ENCODE assay signal across 9 mouse cellular contexts in genomic region chr4:111907926-111908325, GRCm38 (mm10). TPM values are rescaled to one million over a fixed set of nuclear protein-coding genes. Genes with fewer than 3 reads are reported as not detected.
DNase-seq lines count a peak whose midpoint lies in the region; ATAC-seq and TF ChIP-seq lines count a peak whose summit lies in the region.
"Had no signal": no experiment of that assay in that cellular context is flagged by ENCODE, and none has a peak within 500 bp of the region (broad histone marks: within the 10 kb centered on the region; RNA-seq: fewer than 3 reads in every experiment).

No protein-coding gene starts in this region.

- H3K27ac ChIP-seq in kidney, adult 2 months (ENCODE audit: insufficient read depth, low read depth, low read length), result no peak overlapping the region

- WGBS in kidney, adult 2 months, result 33% methylated on average over 2 of the region's 2 CpGs

- H3K36me3 ChIP-seq in kidney, adult 2 months (ENCODE audit: control insufficient read depth, insufficient read depth, low read length), result no peaks in the 10 kb centered on the region
- no peaks in the 10 kb centered on the region for H3K36me3 ChIP-seq in E14TG2a.4 (ENCODE audit: insufficient read depth, low read length)

- H3K27me3 ChIP-seq in kidney, adult 2 months (replicated peaks; ENCODE audit: control insufficient read depth, insufficient read depth, low read length), result no peaks in the 10 kb centered on the region
- no peaks in the 10 kb centered on the region for H3K27me3 ChIP-seq in E14TG2a.4 (ENCODE audit: insufficient read depth, low read length)

- DNase-seq in kidney, adult 2 months, result peak; percentile 37
- DNase-seq in kidney, postnatal 4 days, result no peak
- DNase-seq in c-Kit-positive CD71-positive TER-119-positive erythroid progenitor cells, embryonic 14.5 days (ENCODE audit: low spot score), result peak; percentile 22
- DNase-seq in spleen, postnatal 14 days (ENCODE audit: low spot score in 2 of 2), result no peak
- no peak for DNase-seq in layer of hippocampus, adult 8-10 months (ENCODE audit: low spot score in 2 of 2)

- H3K4me1 ChIP-seq in kidney, adult 2 months (ENCODE audit: control insufficient read depth, insufficient read depth, low read length), result no peaks in the 10 kb centered on the region
- H3K4me1 ChIP-seq in E14TG2a.4 (replicated peaks; ENCODE audit: low read depth, low read length), result no peaks in the 10 kb centered on the region

- H3K4me3 ChIP-seq in kidney, adult 2 months (ENCODE audit: insufficient read depth, low read depth, low read length), result no peak overlapping the region
- no peak overlapping the region for H3K4me3 ChIP-seq in E14TG2a.4 (replicated peaks; ENCODE audit: low read length)

- TF ChIP-seq POLR2A in kidney, adult 2 months (IDR thresholded peaks at IDR 0.05; ENCODE audit: low read depth, low read length), result no peak

- no peak for TF ChIP-seq CTCF in kidney, adult 2 months (conservative IDR thresholded peaks at IDR 0.05; ENCODE audit: insufficient read depth, insufficient read length, low read depth, low read length)
- peak; percentile 67 for TF ChIP-seq CTCF in E14TG2a.4 (conservative IDR thresholded peaks at IDR 0.05; ENCODE audit: low read length)

- peak; percentile 79 for ATAC-seq in megakaryocyte, adult 5-6 weeks (ENCODE audit: poor library complexity, severe bottlenecking)
- no peak for ATAC-seq in inflammation-experienced regulatory T-cells, adult 6 months

- H3K9me3 ChIP-seq in E14TG2a.4 (ENCODE audit: low read length), result no peaks in the 10 kb centered on the region

RNA-seq across cellular contexts. Expression of gene Slc5a9, which starts 5.2 kb away (rescaled TPM):
- polyA plus RNA-seq in kidney, adult 2 months (2012; rRNA removed), result 36.0 and 48.1 TPM in 2 replicates
- total RNA-seq in megakaryocyte, adult 5-6 weeks (2015), result not detected in 2 replicates
- not detected in 2 replicates for total RNA-seq in megakaryocyte, adult 5-6 weeks (2017)
- not detected for polyA plus RNA-seq in inflammation-experienced regulatory T-cells, adult 6 months (2017; shearing (Covaris generic))
- total RNA-seq in layer of hippocampus, adult 8-10 months (2022), result not detected
- polyA plus RNA-seq: cortical plate, adult 2 months had no signal

RNA-seq across cellular contexts. Expression of gene Skint8, which starts 11.3 kb away (rescaled TPM):
- not detected in 2 replicates for polyA plus RNA-seq in kidney, adult 2 months (2012; rRNA removed)
- not detected in 2 replicates for total RNA-seq in megakaryocyte, adult 5-6 weeks (2015)
- not detected in 2 replicates for total RNA-seq in megakaryocyte, adult 5-6 weeks (2017)
- not detected for polyA plus RNA-seq in inflammation-experienced regulatory T-cells, adult 6 months (2017; shearing (Covaris generic))
- under 1 TPM in 1 of 4 experiments, not detected in 3; 0.14 TPM for total RNA-seq in layer of hippocampus, adult 8-10 months (2022)
- polyA plus RNA-seq: cortical plate, adult 2 months had no signal

Comparison
In these comparisons a context has a peak if more than half of its experiments do, and no peak if none do; other contexts are left out.
1. DNase-seq: peak in kidney, adult 2 months (single experiment) and c-Kit-positive CD71-positive TER-119-positive erythroid progenitor cells, embryonic 14.5 days (single experiment); none in kidney, postnatal 4 days (0 of 2), spleen, postnatal 14 days (0 of 2) and layer of hippocampus, adult 8-10 months (0 of 2).